Mouse (Mus musculus) embryo, embryonic 9.5 days (tissue): ENCODE results near the gene Rps10.

Source experiments
- DNase-seq: peaks from one replicate; pipeline ENCODE4 v3.0.0-alpha.2; 2017; ENCODE audit errors: extremely low spot score

The Rps10 gene

GRCm38 (mm10) chr17:27611994-27612393 is 24.5 kb downstream of the Rps10 start:
- DNase-seq = no peak

GRCm38 (mm10) chr17:27611519-27611884 is 25.0 kb downstream of the Rps10 start:
- DNase-seq = no peak

- DNase-seq = no peak
Observed at GRCm38 (mm10) chr17:27610679-27611518, 25.6 kb downstream of the Rps10 start.

- DNase-seq = no peak
Observed at GRCm38 (mm10) chr17:27609576-27609975, 26.9 kb downstream of the Rps10 start.

- no peak for DNase-seq
Observed at GRCm38 (mm10) chr17:27603522-27604234, 32.8 kb downstream of the Rps10 start.

- DNase-seq = no peak
Observed at GRCm38 (mm10) chr17:27603036-27603435, 33.4 kb downstream of the Rps10 start.

- no peak for DNase-seq
Observed at GRCm38 (mm10) chr17:27600869-27601268, 35.6 kb downstream of the Rps10 start.

- no peak for DNase-seq
Observed at GRCm38 (mm10) chr17:27600286-27600685, 36.2 kb downstream of the Rps10 start.

- no peak for DNase-seq
Observed at GRCm38 (mm10) chr17:27596376-27597190, 39.9 kb downstream of the Rps10 start.

- DNase-seq = no peak
Observed at GRCm38 (mm10) chr17:27595659-27596375, 40.7 kb downstream of the Rps10 start.

- no peak for DNase-seq
Observed at GRCm38 (mm10) chr17:27592565-27592910, 43.9 kb downstream of the Rps10 start.

- DNase-seq = no peak
Observed at GRCm38 (mm10) chr17:27591826-27592564, 44.5 kb downstream of the Rps10 start.

GRCm38 (mm10) chr17:27588231-27588630 is 48.2 kb downstream of the Rps10 start:
- no peak for DNase-seq

GRCm38 (mm10) chr17:27587252-27587651 is 49.2 kb downstream of the Rps10 start:
- no peak for DNase-seq

GRCm38 (mm10) chr17:27586661-27587060 is 49.8 kb downstream of the Rps10 start:
- no peak for DNase-seq

- DNase-seq = no peak
Observed at GRCm38 (mm10) chr17:27583185-27583894, 53.1 kb downstream of the Rps10 start.
